Mouse (Mus musculus): ENCODE results near the gene Pkn3. TPM values are rescaled to one million over a fixed set of nuclear protein-coding genes. Genes with fewer than 3 reads are reported as not detected.

Gene Pkn3
- polyA plus RNA-seq, 1 experiment: 8.8 TPM

DNA sequence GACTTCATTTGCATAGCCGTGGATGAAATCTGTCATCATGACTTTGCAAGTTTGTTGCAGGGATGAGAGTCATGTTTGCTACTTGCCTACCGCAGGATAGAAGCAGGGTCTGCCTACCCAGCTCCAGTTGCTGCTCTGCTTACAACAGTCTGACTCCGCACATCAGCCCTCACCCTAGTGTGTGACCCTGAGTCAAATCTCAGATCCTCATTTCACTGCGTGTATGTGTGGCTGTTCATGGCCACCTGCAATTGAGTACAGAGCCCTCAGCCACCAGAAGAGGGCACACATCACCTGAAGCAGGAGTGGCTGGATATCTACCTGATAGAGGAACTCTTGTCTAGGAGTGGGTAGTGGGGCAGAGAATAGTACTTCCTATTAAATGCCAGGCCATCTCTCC is 9.8 kb downstream of the Pkn3 start:
- Histone ChIP-seq H3K27ac (ENCODE audit: control insufficient read depth, insufficient read depth, low read length) (no peak overlapping the region), H3K27me3 (ENCODE audit: control insufficient read depth, insufficient read depth, low read length) (no peaks in the 10 kb centered on the region), H3K36me3 (ENCODE audit: control insufficient read depth, insufficient read depth, low read length) (no peaks in the 10 kb centered on the region), H3K4me1 (replicated peaks; ENCODE audit: control insufficient read depth, insufficient read depth, low read length) (peaks cover 7% of the 10 kb centered on the region; the same call in 1 of the 2 replicates), H3K4me3 (ENCODE audit: control insufficient read depth, insufficient read depth, low read length) (no peak overlapping the region)
- 92% methylated on average over 4 of the region's 4 CpGs for WGBS
- TF ChIP-seq CTCF (IDR thresholded peaks at IDR 0.05; ENCODE audit: borderline replicate concordance, control insufficient read depth, extremely low read depth, insufficient read depth, low read length, poor library complexity) (no peak), POLR2A (IDR thresholded peaks at IDR 0.05; ENCODE audit: control insufficient read depth, extremely low read depth, insufficient read depth, low read length, poor library complexity) (no peak)
- DNase-seq: no peak

DNA sequence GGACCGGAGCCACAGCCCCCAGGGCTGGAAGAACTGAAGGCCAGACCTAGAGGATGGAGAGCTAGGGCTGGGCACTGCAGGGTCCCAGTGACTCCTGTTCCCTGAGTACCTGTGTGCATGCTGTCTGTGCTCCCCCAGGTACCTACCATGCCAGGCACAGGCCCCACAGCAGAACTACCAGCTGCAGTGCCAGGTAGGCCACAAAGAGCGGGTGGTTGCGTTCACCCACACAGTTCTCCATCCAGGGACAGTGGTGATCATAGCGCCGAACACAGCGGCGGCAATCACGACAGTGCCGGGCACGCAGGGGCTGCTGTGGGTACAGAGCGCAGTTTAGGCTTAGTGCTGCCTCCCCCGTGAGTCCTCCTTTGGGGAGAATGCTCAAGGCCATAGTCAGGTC is 14.0 kb downstream of the Pkn3 start:
- no peak for DNase-seq
- Histone ChIP-seq H3K36me3 (ENCODE audit: control insufficient read depth, insufficient read depth, low read length) (no peaks in the 10 kb centered on the region), H3K27me3 (ENCODE audit: control insufficient read depth, insufficient read depth, low read length) (no peaks in the 10 kb centered on the region), H3K4me3 (ENCODE audit: control insufficient read depth, insufficient read depth, low read length) (no peak overlapping the region), H3K4me1 (replicated peaks; ENCODE audit: control insufficient read depth, insufficient read depth, low read length) (peaks cover 16% of the 10 kb centered on the region), H3K27ac (ENCODE audit: control insufficient read depth, insufficient read depth, low read length) (no peak overlapping the region)
- TF ChIP-seq POLR2A (IDR thresholded peaks at IDR 0.05; ENCODE audit: control insufficient read depth, extremely low read depth, insufficient read depth, low read length, poor library complexity): no peak
- TF ChIP-seq CTCF (IDR thresholded peaks at IDR 0.05; ENCODE audit: borderline replicate concordance, control insufficient read depth, extremely low read depth, insufficient read depth, low read length, poor library complexity): no peak
- 98% methylated on average over 12 of the region's 12 CpGs for WGBS

DNA sequence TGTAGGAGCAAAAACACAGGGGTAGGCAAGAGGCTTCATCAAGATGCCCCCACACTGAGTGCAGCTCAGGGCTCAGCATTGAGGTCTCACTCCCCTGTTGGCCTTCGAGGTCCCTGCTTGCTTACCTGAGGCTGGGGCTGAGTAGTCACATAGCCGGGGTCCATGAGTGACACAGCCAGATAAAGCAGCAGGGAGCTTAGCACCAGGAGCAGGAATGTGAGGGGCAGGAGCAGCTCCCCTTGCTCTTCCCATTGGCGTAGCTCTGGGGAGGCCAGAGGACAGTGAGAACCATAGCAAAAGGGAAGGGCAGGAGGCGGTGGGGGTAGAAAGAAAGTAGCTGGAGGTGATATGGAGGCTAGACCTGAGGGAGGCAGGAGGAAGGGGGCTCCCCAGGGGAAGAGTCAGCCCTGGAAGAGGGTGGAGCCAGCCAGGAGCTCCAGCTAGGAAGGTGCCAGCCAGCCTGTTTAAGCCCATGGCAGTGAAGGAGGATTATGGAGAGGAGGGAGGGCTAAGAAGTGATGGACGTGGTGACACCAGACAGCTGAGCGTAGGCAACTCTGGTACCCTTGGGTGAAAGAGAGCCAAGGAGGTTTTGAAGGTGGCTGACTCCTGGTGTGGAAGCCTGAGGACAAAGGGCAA is 14.9 kb downstream of the Pkn3 start:
- H3K27ac ChIP-seq (ENCODE audit: control insufficient read depth, insufficient read depth, low read length): no peak overlapping the region
- 93% methylated on average over 6 of the region's 6 CpGs for WGBS
- no peaks in the 10 kb centered on the region for H3K27me3 ChIP-seq (ENCODE audit: control insufficient read depth, insufficient read depth, low read length)
- peaks cover 16% of the 10 kb centered on the region for H3K4me1 ChIP-seq (replicated peaks; ENCODE audit: control insufficient read depth, insufficient read depth, low read length)
- DNase-seq: no peak
- no peaks in the 10 kb centered on the region for H3K36me3 ChIP-seq (ENCODE audit: control insufficient read depth, insufficient read depth, low read length)
- TF ChIP-seq POLR2A (IDR thresholded peaks at IDR 0.05; ENCODE audit: control insufficient read depth, extremely low read depth, insufficient read depth, low read length, poor library complexity): no peak
- TF ChIP-seq CTCF (IDR thresholded peaks at IDR 0.05; ENCODE audit: borderline replicate concordance, control insufficient read depth, extremely low read depth, insufficient read depth, low read length, poor library complexity): no peak
- 0 out of 2 replicates have a peak overlapping the region, but pooled peaks have one; percentile 4 for H3K4me3 ChIP-seq (ENCODE audit: control insufficient read depth, insufficient read depth, low read length)

DNA sequence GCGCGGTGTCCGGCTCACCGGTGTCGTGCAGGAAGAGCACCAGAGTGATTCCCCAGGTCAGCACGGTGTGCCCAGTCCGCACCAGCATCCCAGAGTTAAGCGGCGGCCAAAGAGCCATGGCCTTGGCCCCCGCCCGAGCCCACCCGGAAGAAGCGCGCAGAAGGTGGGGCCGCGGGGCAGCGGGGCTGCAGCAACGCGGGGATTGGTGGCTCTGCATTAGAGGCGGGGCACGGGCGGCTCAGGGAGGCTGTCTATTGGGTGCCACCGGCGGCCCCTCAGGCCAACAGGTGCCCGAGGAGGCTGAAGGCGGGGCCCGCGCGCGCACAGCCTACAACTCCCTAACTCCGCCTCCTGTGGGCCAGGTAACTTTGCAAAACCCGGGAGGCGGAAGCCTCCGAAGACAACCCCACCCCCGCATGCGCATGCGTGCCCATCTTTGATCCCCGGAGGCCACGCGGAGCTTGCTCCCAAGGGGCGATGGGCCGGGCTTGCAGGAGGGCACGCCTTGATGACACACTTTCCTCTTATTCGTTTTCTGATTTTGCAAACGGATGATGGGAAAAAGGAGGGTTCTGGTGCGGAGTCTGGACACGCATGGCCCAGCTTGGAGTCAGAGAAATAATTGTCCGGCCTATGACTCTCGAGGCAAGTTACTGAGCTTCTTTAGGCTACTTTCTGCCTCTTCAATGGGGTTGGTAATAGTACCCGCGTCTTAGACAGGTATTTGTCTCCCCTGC is 16.2 kb downstream of the Pkn3 start, which contains the start of gene Zdhhc12:
TSS of gene Zdhhc12 (minus strand) at position 178 of the 737 bp plus-strand sequence.
- Histone ChIP-seq H3K4me1 (replicated peaks; ENCODE audit: control insufficient read depth, insufficient read depth, low read length) (peaks cover 16% of the 10 kb centered on the region), H3K36me3 (ENCODE audit: control insufficient read depth, insufficient read depth, low read length) (no peaks in the 10 kb centered on the region)
- WGBS: under 1% methylated on average over 51 of the region's 51 CpGs

DNA sequence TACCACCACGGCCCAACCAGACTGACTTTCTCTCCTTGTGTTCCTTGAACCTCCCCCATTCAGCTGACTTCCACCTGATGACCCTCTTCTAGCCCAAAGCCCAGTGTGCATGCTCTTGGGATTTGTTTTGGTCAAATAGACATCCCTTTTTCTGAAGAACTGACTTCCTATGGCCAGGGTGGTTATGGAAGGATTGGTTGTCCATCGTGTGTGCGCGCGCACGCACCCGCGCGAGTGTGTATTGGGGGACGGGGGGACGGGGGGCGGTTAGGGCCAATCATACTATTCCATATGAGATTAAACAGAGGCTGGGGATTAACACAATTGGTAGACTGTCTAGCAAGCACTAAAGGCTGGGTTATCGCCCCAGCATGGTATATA is 16.7 kb downstream of the Pkn3 start:
- peaks cover 16% of the 10 kb centered on the region for H3K4me1 ChIP-seq (replicated peaks; ENCODE audit: control insufficient read depth, insufficient read depth, low read length)
- no peak for DNase-seq
- WGBS: 2% methylated on average over 13 of the region's 13 CpGs
- TF ChIP-seq POLR2A (IDR thresholded peaks at IDR 0.05; ENCODE audit: control insufficient read depth, extremely low read depth, insufficient read depth, low read length, poor library complexity) (no peak), CTCF (IDR thresholded peaks at IDR 0.05; ENCODE audit: borderline replicate concordance, control insufficient read depth, extremely low read depth, insufficient read depth, low read length, poor library complexity) (no peak)
- H3K27me3 ChIP-seq (ENCODE audit: control insufficient read depth, insufficient read depth, low read length): no peaks in the 10 kb centered on the region
- H3K4me3 ChIP-seq (ENCODE audit: control insufficient read depth, insufficient read depth, low read length): peak overlapping the region; percentile 49
- no peaks in the 10 kb centered on the region for H3K36me3 ChIP-seq (ENCODE audit: control insufficient read depth, insufficient read depth, low read length)
- H3K27ac ChIP-seq (ENCODE audit: control insufficient read depth, insufficient read depth, low read length): peak overlapping the region; percentile 12; the same call in 1 of the 2 replicates

More for the DNA sequence above, 16.2 kb downstream of the Pkn3 start, which contains the start of gene Zdhhc12:
- peak; percentile 98 for DNase-seq
- Histone ChIP-seq H3K27ac (ENCODE audit: control insufficient read depth, insufficient read depth, low read length) (peak within 1 kb of the TSS; percentile 12; the same call in 1 of the 2 replicates), H3K27me3 (ENCODE audit: control insufficient read depth, insufficient read depth, low read length) (no peaks in the 10 kb centered on the region), H3K4me3 (ENCODE audit: control insufficient read depth, insufficient read depth, low read length) (peak within 1 kb of the TSS; percentile 84)
- TF ChIP-seq POLR2A (IDR thresholded peaks at IDR 0.05; ENCODE audit: control insufficient read depth, extremely low read depth, insufficient read depth, low read length, poor library complexity) (peak; percentile 62; the same call in 1 of the 2 replicates), CTCF (IDR thresholded peaks at IDR 0.05; ENCODE audit: borderline replicate concordance, control insufficient read depth, extremely low read depth, insufficient read depth, low read length, poor library complexity) (peak; percentile 46; the same call in 1 of the 2 replicates)

DNA sequence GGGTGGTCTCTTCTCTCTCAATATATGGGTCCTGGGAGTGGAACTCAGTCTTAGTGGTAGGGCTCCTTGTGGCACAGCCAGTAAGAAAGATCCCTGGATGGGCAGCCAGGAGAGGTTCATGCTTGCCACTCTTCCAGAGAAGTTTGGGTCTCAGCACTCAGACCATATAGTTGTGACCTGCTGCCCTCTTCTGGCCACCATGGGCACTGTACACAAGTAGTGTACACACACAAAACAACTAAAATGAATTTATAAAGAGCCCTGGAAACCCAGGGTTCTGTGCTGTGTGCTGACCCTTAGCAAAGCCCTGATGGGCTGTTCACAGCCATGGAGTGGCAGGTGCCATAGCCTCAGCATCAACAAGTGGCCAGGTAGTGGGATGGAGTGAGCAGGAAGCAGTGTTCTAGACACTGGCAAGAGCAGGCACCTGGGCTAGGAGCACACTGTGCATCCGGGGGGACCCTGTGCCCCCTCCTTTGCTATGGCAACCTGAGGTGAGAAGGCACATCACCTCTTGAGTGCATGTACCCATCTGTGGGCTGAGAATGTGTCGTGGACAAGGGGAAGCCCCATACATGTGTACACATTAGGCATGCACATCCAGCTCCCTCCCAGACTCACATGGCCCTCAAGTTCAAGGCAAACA is 18.5 kb downstream of the Pkn3 start:
- Histone ChIP-seq H3K36me3 (ENCODE audit: control insufficient read depth, insufficient read depth, low read length) (no peaks in the 10 kb centered on the region), H3K27me3 (ENCODE audit: control insufficient read depth, insufficient read depth, low read length) (no peaks in the 10 kb centered on the region), H3K4me1 (replicated peaks; ENCODE audit: control insufficient read depth, insufficient read depth, low read length) (peaks cover 16% of the 10 kb centered on the region), H3K4me3 (ENCODE audit: control insufficient read depth, insufficient read depth, low read length) (no peak overlapping the region), H3K27ac (ENCODE audit: control insufficient read depth, insufficient read depth, low read length) (no peak overlapping the region)
- WGBS: 75% methylated on average over 2 of the region's 2 CpGs
- DNase-seq: peak; percentile 66
- TF ChIP-seq CTCF (IDR thresholded peaks at IDR 0.05; ENCODE audit: borderline replicate concordance, control insufficient read depth, extremely low read depth, insufficient read depth, low read length, poor library complexity) (no peak), POLR2A (IDR thresholded peaks at IDR 0.05; ENCODE audit: control insufficient read depth, extremely low read depth, insufficient read depth, low read length, poor library complexity) (no peak)

Data from thymus, adult 2 months (tissue).